Mouse (Mus musculus) CD8-positive naive resting alpha-beta T cell, adult 57 days (primary cell): ENCODE measurements around the gene Olfr270. TPM values are rescaled to one million over a fixed set of nuclear protein-coding genes. Genes with fewer than 3 reads are reported as not detected.

Experiments
- total RNA-seq: library from RNA; stranded (reverse); gene quantifications from one replicate; pipeline ENCODE4 v1.2.4, GENCODE M21; 2023

Gene Olfr270
- not detected for total RNA-seq

GRCm38 (mm10) chr4:52964247-52964646 lies at the start of gene Olfr270:
Olfr270 (plus strand) TSS chr4:52964547.

GRCm38 (mm10) chr4:52919078-52919477 lies 45.3 kb upstream of the Olfr270 start, which contains the start of gene Olfr272:
Olfr272 (minus strand) TSS chr4:52919178.

GRCm38 (mm10) chr4:52989248-52989647 lies 24.9 kb downstream of the Olfr270 start, which contains the start of gene Nipsnap3a:
Nipsnap3a (plus strand) TSS chr4:52989272.

GRCm38 (mm10) chr4:53011732-53012361 lies 47.5 kb downstream of the Olfr270 start, which contains the start of gene Nipsnap3b:
Nipsnap3b (plus strand) TSS chr4:53011880.

Other genes with a start within 250 kb of the Olfr270 start
- gene Olfr275, start 149.9 kb upstream of the Olfr270 start, total RNA-seq: not detected
- not detected for gene Olfr273, start 105.3 kb upstream of the Olfr270 start, total RNA-seq
- not detected for gene Olfr272, start 45.4 kb upstream of the Olfr270 start, total RNA-seq
- gene Nipsnap3a, start 24.7 kb downstream of the Olfr270 start, total RNA-seq: not detected
- gene Nipsnap3b, start 47.3 kb downstream of the Olfr270 start, total RNA-seq: 35.5 TPM
- gene Abca1, start 195.3 kb downstream of the Olfr270 start, total RNA-seq: 25.8 TPM